Mouse (Mus musculus) layer of hippocampus, adult 11-12 months (tissue): Measurements from ENCODE around the gene Cbfb.
A peak's percentile ranks its signal among the peaks of the same experiment; 100 is the strongest.
"Not testable (repeated sequence)": the region's sequence is repeated elsewhere in the genome, so short reads cannot be mapped to it uniquely, and the experiment has no call there.

Source experiments
- DNase-seq: peaks from one replicate; pipeline ENCODE4 v3.0.0; 2022; ENCODE audit warnings: low spot score

Cbfb gene

DNA sequence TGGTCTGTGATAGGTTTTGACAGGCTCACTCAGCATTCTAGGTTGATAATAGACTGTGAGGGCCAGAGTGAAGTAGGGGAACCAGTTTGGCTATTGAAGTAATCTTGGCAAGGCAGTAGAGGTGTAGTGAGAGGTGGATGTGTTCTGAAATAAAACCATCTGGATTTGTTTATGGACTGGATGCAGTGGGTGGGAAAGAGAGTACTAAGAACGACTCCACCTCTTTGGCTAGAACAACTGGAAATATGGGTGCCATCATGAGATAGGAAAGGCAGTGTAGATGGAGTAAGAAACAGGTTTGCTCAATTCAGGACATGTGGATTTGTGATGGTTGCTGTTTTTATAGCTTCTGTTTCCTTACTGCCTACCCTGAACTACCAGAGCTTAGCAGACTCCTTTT, 11.7 kb downstream of the Cbfb start:
- no peak for DNase-seq

GRCm38 (mm10) chr8:105186467-105187005, 16.1 kb downstream of the Cbfb start:
- DNase-seq = no peak

DNA sequence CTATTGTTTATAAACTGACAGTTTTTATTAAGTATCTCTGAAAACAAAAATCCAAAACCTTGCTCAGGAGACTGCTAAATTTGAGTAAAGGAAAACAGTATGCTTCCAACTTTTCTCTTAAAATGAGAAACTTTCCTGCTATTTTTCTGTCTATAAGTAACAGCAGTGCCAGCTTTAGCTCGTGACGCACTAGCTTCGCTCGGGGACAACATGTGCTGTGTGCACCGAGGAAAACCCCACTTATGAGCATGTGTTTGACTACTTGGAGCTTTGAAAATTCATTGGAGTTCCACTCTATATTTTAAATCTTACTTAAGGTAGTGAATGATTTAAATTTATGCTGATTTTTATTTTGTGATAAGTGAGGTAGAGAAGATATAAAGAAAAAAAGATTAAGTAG, 21.7 kb downstream of the Cbfb start:
- DNase-seq = no peak

- DNase-seq = no peak
Measured at GRCm38 (mm10) chr8:105205748-105206147, 35.3 kb downstream of the Cbfb start.

DNA sequence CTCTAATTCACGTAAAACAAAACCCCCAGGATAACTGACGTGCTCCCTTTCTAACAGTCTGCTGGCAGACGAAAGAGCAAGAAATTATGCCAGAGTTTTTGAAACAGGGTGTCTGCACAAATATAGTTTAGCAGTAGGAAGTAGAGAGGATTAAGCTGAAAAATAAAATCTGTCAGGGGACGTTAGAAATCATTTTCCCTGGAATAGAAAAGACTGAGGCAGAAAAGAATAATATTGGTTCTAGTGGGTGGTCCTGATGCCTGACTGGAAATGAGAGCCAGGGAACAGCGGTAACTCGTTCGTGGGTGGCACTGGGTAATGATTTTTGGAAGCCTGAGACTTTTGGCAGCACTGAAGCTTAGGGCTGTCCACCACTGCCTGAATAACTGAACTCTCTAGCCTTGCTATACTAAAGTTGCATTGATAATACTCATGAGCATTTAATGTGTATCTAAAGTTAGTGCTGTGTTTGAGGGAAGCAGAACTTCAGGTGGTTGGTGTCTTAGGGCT, 36.3 kb downstream of the Cbfb start:
- DNase-seq = peak; percentile 36

DNA sequence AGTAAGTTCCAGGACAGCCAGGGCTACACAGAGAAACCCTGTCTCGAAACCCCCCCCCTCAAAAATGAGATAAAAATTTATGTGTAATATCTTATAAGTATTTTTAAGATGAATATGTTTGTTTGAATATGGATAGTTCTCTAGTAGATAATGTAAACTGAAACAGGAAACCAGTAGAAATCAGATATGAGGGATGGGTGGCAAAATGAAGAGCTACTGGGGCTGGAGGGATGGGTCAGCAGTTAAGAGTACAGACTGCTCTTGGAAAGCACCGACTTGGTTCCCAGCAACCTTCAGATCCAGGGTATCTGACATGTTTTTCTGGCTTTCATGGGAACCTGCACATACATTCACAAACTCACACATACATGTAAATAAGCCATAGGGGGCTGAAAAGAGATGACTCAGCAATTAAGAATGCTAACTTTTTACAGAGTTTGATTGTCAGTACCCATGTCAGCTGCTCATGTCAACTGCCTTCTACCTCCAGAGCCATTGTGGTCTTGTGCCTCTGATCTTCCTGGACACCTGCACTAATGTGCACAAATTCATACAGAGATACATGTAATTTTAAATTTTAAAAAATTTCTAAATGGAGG, 37.3 kb downstream of the Cbfb start:
- no peak for DNase-seq

- DNase-seq = no peak
Measured at GRCm38 (mm10) chr8:105209153-105210110, 39.0 kb downstream of the Cbfb start.

DNA sequence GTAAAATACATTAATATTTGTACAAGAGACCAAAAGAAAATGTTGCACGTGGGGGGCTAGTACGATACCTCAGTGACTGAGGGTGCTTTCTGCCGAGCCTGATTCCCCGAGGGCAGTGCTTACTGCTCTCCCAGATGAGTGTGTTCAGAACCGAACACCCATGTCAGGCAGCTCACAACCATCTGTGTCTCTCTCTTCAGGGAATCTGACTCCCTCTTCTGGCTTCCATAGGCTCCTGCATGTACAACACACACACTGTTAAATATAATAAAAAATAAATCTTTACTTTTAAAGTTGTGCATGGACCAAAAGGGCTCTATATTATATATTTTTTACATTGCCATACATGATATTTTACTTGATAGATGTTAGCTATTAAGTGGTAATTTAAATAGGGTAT, 43.6 kb downstream of the Cbfb start:
- no peak for DNase-seq

- peak; percentile 30 for DNase-seq
Measured at GRCm38 (mm10) chr8:105217926-105218522, 47.5 kb downstream of the Cbfb start.

DNA sequence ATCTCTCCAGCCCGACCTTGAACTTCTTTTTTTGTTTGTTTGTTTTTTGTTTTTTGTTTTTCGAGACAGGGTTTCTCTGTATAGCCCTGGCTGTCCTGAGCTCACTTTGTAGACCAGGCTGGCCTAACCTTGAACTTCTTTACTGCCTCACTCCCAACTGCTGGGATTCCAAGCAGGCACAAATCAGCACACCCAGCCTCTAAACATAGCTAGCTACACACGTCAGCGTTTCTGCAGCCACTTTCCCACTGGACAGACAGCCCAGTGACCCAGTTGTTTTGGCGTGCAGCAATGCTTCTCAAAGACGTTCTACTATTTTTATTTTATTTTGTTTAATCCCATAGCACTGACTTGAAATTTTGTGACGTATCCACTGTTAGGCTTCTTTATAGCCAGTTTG, 53.4 kb downstream of the Cbfb start:
- DNase-seq = no peak

- peak; percentile 95 for DNase-seq
Measured at GRCm38 (mm10) chr8:105224413-105225271, 54.2 kb downstream of the Cbfb start, which contains the start of gene D230025D16Rik. Gene D230025D16Rik, plus strand, starts transcription at chr8:105225145.

GRCm38 (mm10) chr8:105225272-105225593, 54.8 kb downstream of the Cbfb start:
- DNase-seq = no peak

DNA sequence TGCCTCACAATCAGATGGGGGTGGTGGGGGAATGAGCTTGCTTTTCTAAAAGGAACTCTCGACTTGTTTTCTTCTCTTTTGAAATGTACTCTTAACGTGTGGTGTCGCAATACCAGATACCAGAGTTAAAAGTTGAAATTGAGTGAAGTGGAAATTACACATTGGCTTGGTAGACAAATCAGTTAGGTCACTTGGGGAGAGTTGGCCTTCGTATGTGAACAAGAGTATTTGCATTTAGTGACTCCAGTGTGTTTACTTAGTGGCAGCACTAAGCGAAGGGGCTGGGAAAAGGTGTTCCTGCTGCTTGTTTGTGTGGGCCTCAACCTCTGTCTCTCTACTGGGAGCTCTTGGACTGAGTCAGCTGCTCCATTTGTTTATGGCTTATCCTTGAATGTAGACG, 55.4 kb downstream of the Cbfb start:
- DNase-seq = no peak

DNA sequence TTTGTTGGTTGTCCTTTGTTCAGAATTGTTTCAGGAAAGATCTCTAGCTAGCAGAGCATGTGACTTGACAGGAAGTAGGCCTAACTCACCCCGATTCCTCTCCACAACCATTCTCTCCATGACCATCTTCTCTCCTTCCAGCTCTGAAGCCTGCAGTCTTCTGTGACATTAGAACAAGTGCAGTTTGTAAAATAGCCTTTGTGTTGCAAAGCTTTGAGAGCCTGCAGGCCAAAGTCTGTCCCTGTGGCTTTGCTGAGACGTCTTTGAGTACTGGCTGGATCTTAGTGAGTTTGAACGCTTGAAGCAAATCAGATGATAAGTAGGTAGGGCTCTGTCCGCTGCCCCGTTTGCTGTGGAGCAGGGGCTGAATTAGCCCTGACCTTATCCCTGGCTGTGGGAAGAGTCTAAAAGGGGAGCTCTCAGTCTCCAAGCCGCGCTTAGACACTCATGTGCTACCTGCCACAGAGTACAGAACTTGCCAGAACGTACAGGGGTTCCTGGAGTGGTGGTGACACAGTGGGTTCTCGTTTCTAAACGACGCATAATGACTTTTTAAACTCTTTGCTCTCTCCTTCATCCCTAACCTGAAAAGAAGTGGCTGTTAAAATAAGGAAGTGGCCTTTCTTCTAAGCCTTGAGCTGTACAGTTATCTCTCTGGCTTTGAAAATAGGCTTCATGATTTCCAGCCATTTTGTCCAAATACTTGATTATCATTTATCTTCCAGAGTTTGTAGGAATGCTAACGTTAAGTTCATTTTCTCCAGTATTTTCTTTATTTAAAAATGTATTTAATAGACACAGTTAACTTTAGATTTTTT, 61.2 kb downstream of the Cbfb start:
- DNase-seq = no peak

DNA sequence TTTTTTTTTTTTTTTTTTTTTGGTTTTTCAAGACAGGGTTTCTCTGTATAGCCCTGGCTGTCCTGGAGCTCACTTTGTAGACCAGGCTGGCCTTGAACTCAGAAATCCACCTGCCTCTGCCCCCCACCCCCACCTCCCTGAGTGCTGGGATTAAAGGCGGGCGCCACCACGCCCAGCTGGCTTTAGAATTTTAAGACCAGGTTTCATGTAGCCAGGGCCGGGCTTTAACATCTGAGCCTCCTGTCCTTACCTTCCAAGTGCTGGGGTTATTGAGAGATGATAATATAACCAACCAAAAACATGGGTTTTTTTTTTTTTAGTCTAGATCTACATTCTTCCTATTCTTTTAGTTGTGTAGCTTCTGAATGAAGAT, 61.8 kb downstream of the Cbfb start:
- DNase-seq = not testable (repeated sequence)

GRCm38 (mm10) chr8:105233126-105233935, 62.9 kb downstream of the Cbfb start:
- DNase-seq = no peak

DNA sequence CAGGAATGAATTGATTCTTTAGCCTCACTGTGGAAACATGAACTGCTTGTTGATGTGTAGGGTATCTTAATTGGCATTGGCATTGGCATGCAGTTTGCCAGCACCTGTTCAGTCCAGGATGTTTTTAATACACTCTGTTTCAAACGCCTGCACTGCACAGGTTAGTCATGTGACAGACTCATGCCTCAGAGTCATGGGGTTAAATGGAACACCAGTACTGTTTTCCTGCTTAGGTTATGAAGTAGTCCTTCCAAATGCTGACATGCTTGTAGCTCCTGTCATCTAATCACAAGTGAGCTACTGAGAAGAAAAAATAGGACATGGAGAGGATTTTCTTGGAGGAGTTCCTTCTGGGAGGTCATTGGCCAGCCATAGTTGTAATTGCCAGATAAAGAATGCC, 64.7 kb downstream of the Cbfb start:
- DNase-seq = no peak

GRCm38 (mm10) chr8:105237442-105238142, 67.1 kb downstream of the Cbfb start:
- DNase-seq = no peak

DNA sequence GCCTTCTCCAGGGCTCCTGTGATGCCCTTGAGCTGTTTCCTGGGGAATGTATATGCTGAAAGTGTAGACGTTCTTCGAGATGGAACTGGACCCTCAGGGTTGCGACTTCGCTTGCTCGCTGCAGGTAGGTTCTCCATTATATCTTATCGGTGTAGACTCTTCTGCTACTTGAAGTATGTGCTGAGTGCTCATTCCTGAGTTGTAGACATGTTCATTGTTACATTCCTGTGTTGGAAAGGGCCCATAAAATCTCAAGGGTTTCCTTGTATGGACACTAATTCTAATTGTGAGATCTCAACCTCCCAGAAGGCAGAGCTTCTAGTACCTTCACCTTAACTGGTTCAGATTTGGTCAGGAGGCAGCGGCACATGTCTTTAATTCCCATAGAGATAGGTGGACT, 70.5 kb downstream of the Cbfb start:
- no peak for DNase-seq
